Mouse (Mus musculus) intestine, embryonic 14.5 days (tissue): ENCODE measurements around the gene Atp8b2. TPM values are rescaled to one million over a fixed set of nuclear protein-coding genes. Genes with fewer than 3 reads are reported as not detected.

Experiments used
- ATAC-seq: fragments of 200-750 bp; cut with Nextera tagmentation; replicated peaks from 2 replicates; pipeline ENCODE4 v1.8.0; 2017; ENCODE audit warnings: low read depth, moderate number of reproducible peaks, moderate TSS enrichment, moderate library complexity; ENCODE audit not compliant: low FRiP score, low TSS enrichment
- DNase-seq: peaks from one replicate; pipeline ENCODE4 v3.0.0-alpha.2; 2018; ENCODE audit warnings: low spot score
- H3K27ac ChIP-seq: fragments of 300-500 bp; sonication (generic); 2 replicates; pipeline ENCODE4 v1.5.1; 2014; ENCODE audit warnings: low read depth, mild to moderate bottlenecking, control low read depth
- H3K27me3 ChIP-seq: fragments of 300-500 bp; sonication (generic); replicated peaks from 2 replicates; pipeline ENCODE4 v1.6.1; 2014; ENCODE audit warnings: low read length, control low read depth; ENCODE audit not compliant: control insufficient read depth, insufficient read depth
- H3K36me3 ChIP-seq: fragments of 300-500 bp; sonication (generic); 2 replicates; pipeline ENCODE4 v1.6.1; 2014; ENCODE audit warnings: low read length, control low read depth; ENCODE audit not compliant: control insufficient read depth, insufficient read depth
- H3K4me1 ChIP-seq: fragments of 300-500 bp; sonication (generic); replicated peaks from 2 replicates; pipeline ENCODE4 v1.6.1; 2014; ENCODE audit warnings: low read length, control low read depth, mixed read lengths; ENCODE audit not compliant: control insufficient read depth, insufficient read depth
- H3K4me2 ChIP-seq: fragments of 300-500 bp; sonication (generic); 2 replicates; pipeline ENCODE4 v1.6.1; 2014; ENCODE audit warnings: low read length
- H3K4me3 ChIP-seq: fragments of 300-500 bp; sonication (generic); 2 replicates; pipeline ENCODE4 v1.5.1; 2014; ENCODE audit warnings: low read depth, low read length, control low read depth, mixed read lengths
- H3K9ac ChIP-seq: fragments of 300-500 bp; sonication (generic); 2 replicates; pipeline ENCODE4 v1.6.1; 2014; ENCODE audit warnings: mild to moderate bottlenecking, low read length
- H3K9me3 ChIP-seq: fragments of 300-500 bp; sonication (generic); 2 replicates; pipeline ENCODE4 v1.6.1; 2016; ENCODE audit warnings: low read length, control low read depth; ENCODE audit not compliant: control insufficient read depth
- WGBS: fragments of 180-500 bp; shearing (Covaris S2); extraction: QIAGEN DNeasy Blood & Tissue Kit; methylation state at CpG from one replicate; pipeline ENCODE4 v1.1.7; 2014; 5-methylcytosine and 5-hydroxymethylcytosine counted together
- polyA plus RNA-seq: library from polyadenylated mRNA; unstranded; fragments of >200 nt; fragmentation: Nextera tagmentation; extraction: Ambion mirVana; gene quantifications from 2 replicates; pipeline ENCODE4 v1.2.1, GENCODE M21; 2014

The Atp8b2 gene
- polyA plus RNA-seq, 1 experiment from 2014 or later, result 14.9 TPM

DNA sequence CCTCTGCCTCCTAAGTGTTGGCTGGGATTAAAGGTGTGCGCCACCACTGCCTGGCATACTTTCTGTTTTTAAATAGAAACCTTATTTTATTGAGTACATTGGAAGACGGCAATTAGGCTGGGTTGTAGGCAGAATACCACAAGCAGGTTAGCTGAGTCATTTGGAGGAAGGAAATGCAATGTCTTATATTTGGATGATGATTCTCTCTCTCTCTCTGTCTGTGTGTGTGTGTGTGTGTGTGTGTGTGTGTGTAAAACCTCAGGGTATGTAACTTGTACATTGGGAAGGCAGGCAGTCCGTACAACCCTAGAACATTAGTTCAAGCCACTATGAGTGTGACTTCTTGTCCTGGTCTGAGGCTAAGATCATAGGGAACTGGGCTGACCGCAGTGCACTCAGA is 24.5 kb upstream of the Atp8b2 start:
- DNase-seq (no peak), ATAC-seq (no peak)
- no peaks in the 10 kb centered on the region for H3K4me1 ChIP-seq
- H3K27ac ChIP-seq, result no peak overlapping the region
- no peaks in the 10 kb centered on the region for H3K9me3 ChIP-seq
- H3K4me3 ChIP-seq, result no peak overlapping the region
- H3K4me2 ChIP-seq, result no peak overlapping the region
- no peak overlapping the region for H3K9ac ChIP-seq
- WGBS, result 87% methylated on average over 4 of the region's 4 CpGs
- no peaks in the 10 kb centered on the region for H3K36me3 ChIP-seq
- no peaks in the 10 kb centered on the region for H3K27me3 ChIP-seq

DNA sequence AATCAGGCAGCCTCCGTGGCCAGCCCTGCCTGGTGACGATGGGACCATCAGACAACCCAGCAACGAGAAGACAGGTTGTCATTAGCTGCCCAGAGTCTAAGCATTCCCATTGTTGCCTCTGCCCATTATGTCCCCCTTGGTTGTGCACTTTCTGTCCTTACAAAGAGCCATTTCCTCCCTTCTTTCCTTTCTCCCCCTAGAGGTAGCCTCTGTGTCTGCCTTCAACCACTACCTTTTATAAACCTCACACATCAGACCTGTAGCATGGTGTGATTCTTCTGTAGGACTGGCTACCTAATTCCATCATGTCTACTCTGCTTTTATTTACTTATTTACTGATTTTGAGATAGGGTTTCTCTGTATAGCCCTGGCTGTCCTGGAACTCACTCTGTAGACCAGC is 23.9 kb upstream of the Atp8b2 start:
- H3K4me2 ChIP-seq, result no peak overlapping the region
- 66% methylated on average over 3 of the region's 3 CpGs for WGBS
- H3K27ac ChIP-seq, result no peak overlapping the region
- ATAC-seq (no peak), DNase-seq (no peak)
- no peak overlapping the region for H3K9ac ChIP-seq
- no peaks in the 10 kb centered on the region for H3K4me1 ChIP-seq
- H3K4me3 ChIP-seq, result no peak overlapping the region
- H3K9me3 ChIP-seq, result no peaks in the 10 kb centered on the region
- no peaks in the 10 kb centered on the region for H3K36me3 ChIP-seq
- H3K27me3 ChIP-seq, result no peaks in the 10 kb centered on the region

- H3K4me3 ChIP-seq, result no peak overlapping the region
- no peak overlapping the region for H3K9ac ChIP-seq
- DNase-seq, result no peak
- no peak overlapping the region for H3K4me2 ChIP-seq
- WGBS, result 75% methylated on average over 5 of the region's 5 CpGs
- H3K27ac ChIP-seq, result no peak overlapping the region
- no peaks in the 10 kb centered on the region for H3K27me3 ChIP-seq
- no peaks in the 10 kb centered on the region for H3K9me3 ChIP-seq
- H3K4me1 ChIP-seq, result no peaks in the 10 kb centered on the region
- no peak for ATAC-seq
- no peaks in the 10 kb centered on the region for H3K36me3 ChIP-seq
These were observed 19.1 kb upstream of the Atp8b2 start for GRCm38 (mm10) chr3:89982426-89982825.

- Histone ChIP-seq H3K4me2 (no peak overlapping the region), H3K9me3 (no peaks in the 10 kb centered on the region), H3K4me3 (no peak overlapping the region), H3K27ac (no peak overlapping the region), H3K27me3 (no peaks in the 10 kb centered on the region), H3K36me3 (no peaks in the 10 kb centered on the region), H3K4me1 (no peaks in the 10 kb centered on the region), H3K9ac (no peak overlapping the region)
- ATAC-seq (no peak), DNase-seq (no peak)
These were observed 13.6 kb upstream of the Atp8b2 start for GRCm38 (mm10) chr3:89976859-89977258.

DNA sequence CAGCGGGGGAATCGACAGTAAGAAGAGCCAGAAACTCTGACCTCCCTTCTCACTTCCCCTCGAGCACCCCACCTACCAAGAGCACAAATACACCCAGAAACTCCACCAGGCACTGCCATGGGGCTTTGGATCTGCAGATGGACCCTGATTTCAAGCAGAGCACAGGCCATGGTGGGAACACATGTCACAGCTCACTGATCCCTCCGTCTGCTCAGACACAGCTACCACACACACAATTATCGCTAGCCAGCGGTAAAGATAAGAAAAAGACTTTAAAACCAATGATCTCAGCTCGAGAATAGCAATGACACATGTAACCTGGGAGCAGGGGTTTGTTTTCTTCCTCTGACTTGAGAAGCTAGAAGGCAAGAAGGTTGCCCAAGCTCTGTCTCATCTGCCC is 5.2 kb upstream of the Atp8b2 start:
- Histone ChIP-seq H3K27me3 (no peaks in the 10 kb centered on the region), H3K9ac (no peak overlapping the region), H3K4me3 (no peak overlapping the region), H3K4me2 (no peak overlapping the region), H3K9me3 (no peaks in the 10 kb centered on the region), H3K4me1 (peaks cover 7% of the 10 kb centered on the region), H3K36me3 (no peaks in the 10 kb centered on the region), H3K27ac (no peak overlapping the region)
- ATAC-seq (no peak), DNase-seq (no peak)
- 66% methylated on average over 7 of the region's 7 CpGs for WGBS

GRCm38 (mm10) chr3:89966946-89967345 is 3.6 kb upstream of the Atp8b2 start:
- no peaks in the 10 kb centered on the region for H3K36me3 ChIP-seq
- DNase-seq (no peak), ATAC-seq (no peak)
- H3K4me1 ChIP-seq, result peaks cover 12% of the 10 kb centered on the region
- H3K27me3 ChIP-seq, result no peaks in the 10 kb centered on the region
- no peak overlapping the region for H3K27ac ChIP-seq
- WGBS, result 69% methylated on average over 4 of the region's 4 CpGs
- H3K4me2 ChIP-seq, result no peak overlapping the region
- no peak overlapping the region for H3K9ac ChIP-seq
- no peak overlapping the region for H3K4me3 ChIP-seq
- H3K9me3 ChIP-seq, result no peaks in the 10 kb centered on the region

DNA sequence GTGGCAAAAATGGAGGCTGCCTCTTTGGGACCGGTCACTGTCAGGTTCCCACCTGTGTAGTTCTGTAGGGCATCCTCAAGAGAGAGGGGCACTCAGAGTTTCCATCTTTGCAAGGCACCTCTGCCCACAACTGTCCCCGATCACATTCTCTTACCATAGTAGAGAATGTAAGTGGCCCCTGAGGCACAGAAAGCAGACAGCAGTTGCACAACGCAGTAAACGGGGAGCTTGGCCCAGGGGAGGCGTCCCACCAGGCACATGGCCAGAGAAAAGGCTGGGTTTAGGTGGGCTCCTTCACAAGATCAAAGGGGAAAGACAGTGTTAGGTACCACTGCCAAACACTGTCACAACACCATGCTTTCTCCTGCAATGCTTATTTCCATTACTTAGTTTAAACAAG is 2.7 kb upstream of the Atp8b2 start:
- H3K27me3 ChIP-seq, result no peaks in the 10 kb centered on the region
- WGBS, result 91% methylated on average over 5 of the region's 5 CpGs
- H3K4me3 ChIP-seq, result no peak overlapping the region
- H3K9ac ChIP-seq, result no peak overlapping the region
- peaks cover 22% of the 10 kb centered on the region for H3K4me1 ChIP-seq
- H3K27ac ChIP-seq, result no peak overlapping the region
- no peak overlapping the region for H3K4me2 ChIP-seq
- no peaks in the 10 kb centered on the region for H3K36me3 ChIP-seq
- ATAC-seq, result no peak
- DNase-seq, result no peak
- no peaks in the 10 kb centered on the region for H3K9me3 ChIP-seq

DNA sequence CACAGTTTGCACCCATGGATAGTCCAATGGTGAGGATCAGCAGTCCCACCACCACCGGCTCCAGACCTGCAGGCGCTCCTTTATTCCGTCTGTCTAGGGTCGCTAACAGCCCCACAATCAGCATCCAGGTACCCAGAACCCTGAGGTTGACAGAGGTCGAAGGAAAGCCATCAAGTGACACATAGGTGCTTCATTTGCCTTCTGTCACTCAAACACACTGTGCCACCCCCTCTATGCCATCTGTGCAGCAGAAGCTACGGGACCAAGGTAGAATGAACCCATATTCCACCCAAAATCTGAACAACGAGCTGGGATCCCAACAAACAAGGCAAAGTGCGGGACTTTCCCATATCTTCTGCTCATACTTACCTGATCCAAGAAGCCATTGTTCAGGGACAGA is 2.2 kb upstream of the Atp8b2 start:
- no peak overlapping the region for H3K27ac ChIP-seq
- no peak overlapping the region for H3K9ac ChIP-seq
- no peak for ATAC-seq
- no peaks in the 10 kb centered on the region for H3K9me3 ChIP-seq
- H3K4me3 ChIP-seq, result no peak overlapping the region
- peaks cover 25% of the 10 kb centered on the region for H3K4me1 ChIP-seq
- no peak for DNase-seq
- WGBS, result 90% methylated on average over 8 of the region's 8 CpGs
- no peaks in the 10 kb centered on the region for H3K36me3 ChIP-seq
- H3K27me3 ChIP-seq, result no peaks in the 10 kb centered on the region
- H3K4me2 ChIP-seq, result no peak overlapping the region

GRCm38 (mm10) chr3:89963926-89964739 is 825 bp upstream of the Atp8b2 start:
- 25% methylated on average over 22 of the region's 22 CpGs for WGBS
- Histone ChIP-seq H3K27ac (peak overlapping the region; percentile 94), H3K9me3 (no peaks in the 10 kb centered on the region), H3K9ac (peak overlapping the region; percentile 85), H3K36me3 (no peaks in the 10 kb centered on the region), H3K4me1 (peaks cover 32% of the 10 kb centered on the region), H3K4me2 (peak overlapping the region; percentile 91), H3K4me3 (peak overlapping the region; percentile 85), H3K27me3 (no peaks in the 10 kb centered on the region)
- ATAC-seq, result no peak
- peak; percentile 75 for DNase-seq
